9 mouse cellular contexts compared by ENCODE assay signal in the genomic region with DNA sequence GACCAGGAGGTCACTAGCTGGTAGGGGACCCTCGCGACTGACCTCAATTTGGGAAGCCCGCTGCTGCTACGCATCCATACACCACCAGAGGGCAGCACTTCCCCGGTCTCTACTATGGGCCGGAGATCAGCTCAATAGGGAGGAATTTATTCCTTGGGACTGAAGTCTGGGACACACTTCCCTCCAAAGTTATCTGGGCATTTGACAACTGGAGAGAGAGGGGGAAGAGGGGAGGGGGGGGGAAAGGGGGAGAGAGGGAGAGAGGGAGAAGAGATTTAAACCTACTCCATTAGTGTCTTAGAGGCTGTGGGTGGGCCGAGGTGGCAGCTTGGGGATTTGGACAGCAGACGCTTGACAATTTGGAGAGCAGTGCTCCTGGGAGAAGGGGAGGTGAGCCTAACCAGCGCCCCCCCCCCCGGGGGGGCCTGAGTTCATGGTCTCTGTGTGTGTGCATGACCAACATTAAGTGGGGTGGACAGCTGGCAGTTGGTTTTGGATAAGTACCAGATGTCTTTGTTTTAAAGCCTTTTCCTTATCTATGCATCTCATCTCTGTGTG. TPM values are rescaled to one million over a fixed set of nuclear protein-coding genes. Genes with fewer than 3 reads are reported as not detected.
DNase-seq lines count a peak whose midpoint lies in the region; ATAC-seq and TF ChIP-seq lines count a peak whose summit lies in the region.
"Had no signal": no experiment of that assay in that cellular context is flagged by ENCODE, and none has a peak within 500 bp of the region (broad histone marks: within the 10 kb centered on the region; RNA-seq: fewer than 3 reads in every experiment).

No protein-coding gene starts in this region.

- DNase-seq in A20 (ENCODE audit: low read depth, low spot score): peak; percentile 48
- DNase-seq in ZHBTc4 (ENCODE audit: low read depth, low spot score): peak; percentile 68
- peak; percentile 81 for DNase-seq in embryo, embryonic 11 days
- DNase-seq in heart, adult 8-10 months (ENCODE audit: low spot score): peak; percentile 49
- peak; percentile 35 to 79 for DNase-seq in kidney, postnatal 36 days
- DNase-seq in lung, embryonic 14.5 days: peak; percentile 89
- peak; percentile 93 for DNase-seq in retina, postnatal 1 day
- peak; percentile 48 for DNase-seq in urinary bladder, postnatal 10 days (ENCODE audit: low spot score)

- no peaks in the 10 kb centered on the region for H3K36me3 ChIP-seq in lung, embryonic 14.5 days (ENCODE audit: insufficient read depth)

- no peaks in the 10 kb centered on the region for H3K4me1 ChIP-seq in lung, embryonic 14.5 days (ENCODE audit: insufficient read depth)

- ATAC-seq in lung, embryonic 14.5 days (ENCODE audit: insufficient read depth): peak; percentile 69

- H3K9me3 ChIP-seq in lung, embryonic 14.5 days (ENCODE audit: low read depth, low read length): no peaks in the 10 kb centered on the region

- no peaks in the 10 kb centered on the region for H3K27me3 ChIP-seq in lung, embryonic 14.5 days (ENCODE audit: insufficient read depth, low read length)

- no peak overlapping the region for H3K4me3 ChIP-seq in lung, embryonic 14.5 days (ENCODE audit: low read depth, low read length)
- H3K4me3 ChIP-seq: erythroblast, embryonic 14.5 days had no signal

- no peak overlapping the region for H3K4me2 ChIP-seq in lung, embryonic 14.5 days

- peak; percentile 92 for TF ChIP-seq CTCF in lung, embryonic 14.5 days (IDR thresholded peaks at IDR 0.05; ENCODE audit: low read depth)

- WGBS in lung, embryonic 14.5 days: 2% methylated on average over 10 of the region's 10 CpGs

- H3K9ac ChIP-seq in lung, embryonic 14.5 days: no peak overlapping the region

- no peak overlapping the region for H3K27ac ChIP-seq in lung, embryonic 14.5 days (ENCODE audit: low read depth)

RNA-seq across cellular contexts. Expression of a gene that starts 14.1 kb away (rescaled TPM):
- total RNA-seq in heart, adult 8-10 months (2022): not detected
- not detected in 2 replicates for polyA plus RNA-seq in lung, embryonic 14.5 days (2014; fragmentation: Nextera tagmentation; extraction: Ambion mirVana)
- polyA plus RNA-seq: erythroblast, embryonic 14.5 days had no signal

RNA-seq across cellular contexts. Expression of a gene that starts 47.2 kb away (rescaled TPM):
- under 1 TPM in 3 of 4 experiments, not detected in 1; 0.08 to 0.41 (median 0.26) TPM for total RNA-seq in heart, adult 8-10 months (2022)
- polyA plus RNA-seq in lung, embryonic 14.5 days (2014; fragmentation: Nextera tagmentation; extraction: Ambion mirVana): 33.4 and 39.5 TPM in 2 replicates
